ENCODE assay signal across 12 mouse cellular contexts in genomic region chr5:115547421-115547820, GRCm38 (mm10). TPM values are rescaled to one million over a fixed set of nuclear protein-coding genes. Genes with fewer than 3 reads are reported as not detected.
DNase-seq lines count a peak whose midpoint lies in the region; ATAC-seq and TF ChIP-seq lines count a peak whose summit lies in the region.
"Had no signal": no experiment of that assay in that cellular context is flagged by ENCODE, and none has a peak within 500 bp of the region (broad histone marks: within the 10 kb centered on the region; RNA-seq: fewer than 3 reads in every experiment).

No protein-coding gene starts in this region.

- peaks cover 24 to 30% of the 10 kb centered on the region in 2 experiments for H3K4me1 ChIP-seq in heart, embryonic 14.5 days (ENCODE audit: control insufficient read depth in 2 of 2, insufficient read depth in 2 of 2, low read length in 2 of 2)
- peaks cover 20% of the 10 kb centered on the region for H3K4me1 ChIP-seq in stomach, embryonic 14.5 days (ENCODE audit: control insufficient read depth, insufficient read depth, low read length)
- peaks cover 10% of the 10 kb centered on the region for H3K4me1 ChIP-seq in stomach, postnatal 0 days (replicated peaks; ENCODE audit: control insufficient read depth, insufficient read depth)

- ATAC-seq in heart, embryonic 14.5 days (ENCODE audit: insufficient number of reproducible peaks, insufficient read depth, low FRiP score, low read depth): no peak
- no peak for ATAC-seq in stomach, embryonic 14.5 days (ENCODE audit: insufficient number of reproducible peaks, insufficient read depth, low FRiP score, low read depth)
- no peak for ATAC-seq in stomach, postnatal 0 days (ENCODE audit: low FRiP score, low TSS enrichment)

- H3K27ac ChIP-seq in heart, embryonic 14.5 days (replicated peaks in 1 of 2; ENCODE audit: control insufficient read depth in 1 of 2, insufficient read depth in 1 of 2, low read depth in 2 of 2, low read length in 2 of 2): no peak overlapping the region
- peak overlapping the region; percentile 7; the same call in 1 of the 2 replicates for H3K27ac ChIP-seq in stomach, embryonic 14.5 days (ENCODE audit: low read length)
- H3K27ac ChIP-seq in stomach, postnatal 0 days (replicated peaks): no peak overlapping the region

- no peak for TF ChIP-seq CTCF in stomach, postnatal 0 days (IDR thresholded peaks at IDR 0.05; ENCODE audit: low read depth)

- 83% methylated on average over 7 of the region's 7 CpGs for WGBS in heart, embryonic 14.5 days
- WGBS in stomach, embryonic 14.5 days: 72% methylated on average over 7 of the region's 7 CpGs
- 60% methylated on average over 7 of the region's 7 CpGs for WGBS in stomach, postnatal 0 days

- DNase-seq in cerebellum, adult 11 months: peak; percentile 54
- DNase-seq in cerebellum, postnatal 4 days (ENCODE audit: low spot score in 2 of 2): no peak
- DNase-seq in heart, postnatal 14 days: no peak
- DNase-seq in stomach, postnatal 0 days (ENCODE audit: low spot score): no peak
- DNase-seq in embryo, embryonic 10 days (ENCODE audit: low spot score): no peak
- no peak for DNase-seq in layer of hippocampus, postnatal 14 days (ENCODE audit: low spot score in 2 of 2)
- DNase-seq: lung, postnatal 10 days; thymus, adult 18-20 months had no signal

- no peaks in the 10 kb centered on the region for H3K9me3 ChIP-seq in heart, embryonic 14.5 days (ENCODE audit: control insufficient read depth, low read length)
- no peaks in the 10 kb centered on the region for H3K9me3 ChIP-seq in stomach, embryonic 14.5 days (ENCODE audit: control insufficient read depth, low read depth, low read length)
- no peaks in the 10 kb centered on the region for H3K9me3 ChIP-seq in stomach, postnatal 0 days (ENCODE audit: control insufficient read depth, low read length)
- H3K9me3 ChIP-seq: G1E; limb, embryonic 13.5 days had no signal

- H3K4me2 ChIP-seq in heart, embryonic 14.5 days (ENCODE audit: low read length): no peak overlapping the region
- H3K4me2 ChIP-seq in stomach, embryonic 14.5 days (replicated peaks; ENCODE audit: low read depth, low read length): no peak overlapping the region
- H3K4me2 ChIP-seq in stomach, postnatal 0 days (replicated peaks; ENCODE audit: low read depth): no peak overlapping the region
- H3K4me2 ChIP-seq: limb, embryonic 13.5 days had no signal

- H3K27me3 ChIP-seq in heart, embryonic 14.5 days (ENCODE audit: control insufficient read depth, insufficient read depth, low read length): no peaks in the 10 kb centered on the region
- no peaks in the 10 kb centered on the region for H3K27me3 ChIP-seq in stomach, embryonic 14.5 days (ENCODE audit: control insufficient read depth, insufficient read depth, low read length)
- H3K27me3 ChIP-seq in stomach, postnatal 0 days (ENCODE audit: control insufficient read depth, insufficient read depth, low read length): no peaks in the 10 kb centered on the region
- H3K27me3 ChIP-seq: limb, embryonic 13.5 days had no signal

- H3K9ac ChIP-seq in heart, embryonic 14.5 days (ENCODE audit: low read length): peak overlapping the region; percentile 25; the same call in 1 of the 2 replicates
- no peak overlapping the region for H3K9ac ChIP-seq in stomach, embryonic 14.5 days (replicated peaks; ENCODE audit: low read depth, low read length)
- no peak overlapping the region for H3K9ac ChIP-seq in stomach, postnatal 0 days (ENCODE audit: low read length)
- H3K9ac ChIP-seq: limb, embryonic 13.5 days had no signal

- TF ChIP-seq EP300 in stomach, postnatal 0 days (optimal IDR thresholded peaks at IDR 0.05): no peak

- intact Hi-C loops in heart, postnatal 14 days (cut with DNase I): no loop called here

- H3K36me3 ChIP-seq in heart, embryonic 14.5 days (ENCODE audit: control insufficient read depth, insufficient read depth, low read length): peaks cover 84% of the 10 kb centered on the region
- H3K36me3 ChIP-seq in stomach, embryonic 14.5 days (ENCODE audit: control insufficient read depth, insufficient read depth, low read length): peaks cover 29% of the 10 kb centered on the region
- H3K36me3 ChIP-seq in stomach, postnatal 0 days (ENCODE audit: control insufficient read depth, insufficient read depth, low read length): peaks cover 24% of the 10 kb centered on the region

- no peak overlapping the region for H3K4me3 ChIP-seq in heart, embryonic 14.5 days (ENCODE audit: control insufficient read depth in 1 of 2, insufficient read depth in 1 of 2, low read depth in 1 of 2, low read length in 2 of 2)
- no peak overlapping the region for H3K4me3 ChIP-seq in stomach, embryonic 14.5 days (ENCODE audit: low read depth, low read length)
- H3K4me3 ChIP-seq in stomach, postnatal 0 days (ENCODE audit: low read depth, low read length): no peak overlapping the region
- H3K4me3 ChIP-seq: limb, embryonic 13.5 days had no signal

RNA-seq across cellular contexts. Expression of gene Rplp0, which starts 11.8 kb away (rescaled TPM):
- polyA plus RNA-seq in heart, embryonic 14.5 days (2014; fragmentation: Nextera tagmentation; extraction: Ambion mirVana): 1,183 and 1,268 TPM in 2 replicates
- total RNA-seq in heart, postnatal 14 days (2021): 100 to 1,000 TPM; 645 to 715 TPM
- 1,866 and 1,880 TPM in 2 replicates for polyA plus RNA-seq in stomach, embryonic 14.5 days (2014; fragmentation: Nextera tagmentation; extraction: Ambion mirVana)
- 1,317 and 1,335 TPM in 2 replicates for polyA plus RNA-seq in stomach, postnatal 0 days (2015; fragmentation: Nextera tagmentation; extraction: Ambion mirVana)
- total RNA-seq in layer of hippocampus, postnatal 14 days (2021): 100 to 1,000 TPM; 347 to 378 TPM

RNA-seq across cellular contexts. Expression of gene Gcn1l1, which starts 17.6 kb away (rescaled TPM):
- 25.2 and 26.3 TPM in 2 replicates for polyA plus RNA-seq in heart, embryonic 14.5 days (2014; fragmentation: Nextera tagmentation; extraction: Ambion mirVana)
- total RNA-seq in heart, postnatal 14 days (2021): 10 to 100 TPM; 45.1 to 46.6 TPM
- polyA plus RNA-seq in stomach, embryonic 14.5 days (2014; fragmentation: Nextera tagmentation; extraction: Ambion mirVana): 42.3 TPM in 2 replicates
- 11.2 and 11.7 TPM in 2 replicates for polyA plus RNA-seq in stomach, postnatal 0 days (2015; fragmentation: Nextera tagmentation; extraction: Ambion mirVana)
- total RNA-seq in layer of hippocampus, postnatal 14 days (2021): 10 to 100 TPM; 69.1 to 71.5 TPM

RNA-seq across cellular contexts. Expression of gene Pxn, which starts 40.9 kb away (rescaled TPM):
- 14.4 and 19.1 TPM in 2 replicates for polyA plus RNA-seq in heart, embryonic 14.5 days (2014; fragmentation: Nextera tagmentation; extraction: Ambion mirVana)
- 10 to 100 TPM; 52.4 to 54.2 TPM for total RNA-seq in heart, postnatal 14 days (2021)
- polyA plus RNA-seq in stomach, embryonic 14.5 days (2014; fragmentation: Nextera tagmentation; extraction: Ambion mirVana): 15.9 and 17.7 TPM in 2 replicates
- 21.1 and 25.8 TPM in 2 replicates for polyA plus RNA-seq in stomach, postnatal 0 days (2015; fragmentation: Nextera tagmentation; extraction: Ambion mirVana)
- total RNA-seq in layer of hippocampus, postnatal 14 days (2021): 10 to 100 TPM; 33.1 to 38.7 TPM
